ENCODE assay signal across 8 mouse cellular contexts in the genomic region with DNA sequence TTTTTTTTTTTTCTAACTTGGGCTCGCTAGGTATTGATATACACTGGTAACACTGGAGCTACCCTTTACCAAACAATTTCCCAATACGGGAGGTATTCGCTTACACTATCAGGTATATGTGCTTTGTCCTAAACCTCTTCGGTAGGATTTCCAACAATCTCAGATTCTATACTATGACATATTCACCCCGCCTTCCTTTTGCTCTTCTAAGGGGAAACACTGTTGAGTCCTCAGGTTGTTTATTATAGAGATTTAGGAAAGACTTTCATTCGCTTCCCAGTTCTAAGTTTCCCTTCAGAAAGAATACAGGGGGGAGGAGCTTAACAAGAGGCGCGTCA. TPM values are rescaled to one million over a fixed set of nuclear protein-coding genes. Genes with fewer than 3 reads are reported as not detected.
DNase-seq lines count a peak whose midpoint lies in the region; ATAC-seq and TF ChIP-seq lines count a peak whose summit lies in the region.

No protein-coding gene starts in this region.

- H3K4me3 ChIP-seq in cerebellum, adult 2 months (replicated peaks; ENCODE audit: insufficient read depth, low read depth, low read length) = peak overlapping the region; percentile 69
- peak overlapping the region; percentile 92 for H3K4me3 ChIP-seq in C2C12 (ENCODE audit: insufficient read depth, poor library complexity, severe bottlenecking)
- H3K4me3 ChIP-seq in forebrain, embryonic 15.5 days = peak overlapping the region; percentile 81
- peak overlapping the region; percentile 97 for H3K4me3 ChIP-seq in liver, embryonic 16.5 days (ENCODE audit: low read depth, low read length)

- ATAC-seq in forebrain, embryonic 15.5 days (replicated peaks) = no peak
- ATAC-seq in liver, embryonic 16.5 days (ENCODE audit: low read depth) = no peak

- peak overlapping the region; percentile 73 for H3K9ac ChIP-seq in forebrain, embryonic 15.5 days (replicated peaks)
- H3K9ac ChIP-seq in liver, embryonic 16.5 days (ENCODE audit: low read depth, low read length) = peak overlapping the region; percentile 88

- WGBS in cerebellum, adult 2 months = 23% methylated on average over 8 of the region's 8 CpGs
- WGBS in forebrain, embryonic 15.5 days = 25% methylated on average over 8 of the region's 8 CpGs
- 12% methylated on average over 8 of the region's 8 CpGs for WGBS in liver, embryonic 16.5 days (ENCODE audit: insufficient replicate concordance)

- H3K79me2 ChIP-seq in C2C12 (ENCODE audit: control insufficient read depth, insufficient read depth) = peaks cover 61% of the 10 kb centered on the region

- TF ChIP-seq CTCF in cerebellum, adult 2 months (IDR thresholded peaks at IDR 0.05; ENCODE audit: borderline replicate concordance, insufficient read depth, low read depth, low read length) = no peak
- TF ChIP-seq CTCF in C2C12 (IDR thresholded peaks at IDR 0.05; ENCODE audit: control insufficient read depth, insufficient read depth, insufficient read length) = no peak

- no peaks in the 10 kb centered on the region for H3K36me3 ChIP-seq in C2C12 (ENCODE audit: control insufficient read depth, insufficient read depth)
- no peaks in the 10 kb centered on the region for H3K36me3 ChIP-seq in forebrain, embryonic 15.5 days
- no peaks in the 10 kb centered on the region for H3K36me3 ChIP-seq in liver, embryonic 16.5 days (ENCODE audit: control insufficient read depth, insufficient read depth)

- H3ac ChIP-seq in C2C12 (ENCODE audit: control insufficient read depth, insufficient read length, low read depth) = peak overlapping the region; percentile 88

- no peaks in the 10 kb centered on the region for H3K27me3 ChIP-seq in cerebellum, adult 2 months (ENCODE audit: control insufficient read depth, insufficient read depth, low read length)
- no peaks in the 10 kb centered on the region for H3K27me3 ChIP-seq in C2C12 (ENCODE audit: control insufficient read depth, insufficient read depth, insufficient read length)
- H3K27me3 ChIP-seq in forebrain, embryonic 15.5 days = peaks cover 4% of the 10 kb centered on the region; the same call in 1 of the 2 replicates
- no peaks in the 10 kb centered on the region for H3K27me3 ChIP-seq in liver, embryonic 16.5 days (ENCODE audit: control insufficient read depth, insufficient read depth, low read depth, low read length)

- TF ChIP-seq POLR2A in cerebellum, adult 2 months (IDR thresholded peaks at IDR 0.05; ENCODE audit: borderline replicate concordance, insufficient read depth, low read length) = no peak

- no peaks in the 10 kb centered on the region for H3K9me3 ChIP-seq in forebrain, embryonic 15.5 days
- no peaks in the 10 kb centered on the region for H3K9me3 ChIP-seq in liver, embryonic 16.5 days (replicated peaks; ENCODE audit: control insufficient read depth, low read length)

- H3K4me1 ChIP-seq in cerebellum, adult 2 months (ENCODE audit: control insufficient read depth, insufficient read depth, low read length) = no peaks in the 10 kb centered on the region
- peaks cover 9% of the 10 kb centered on the region for H3K4me1 ChIP-seq in forebrain, embryonic 15.5 days
- peaks cover 3% of the 10 kb centered on the region for H3K4me1 ChIP-seq in liver, embryonic 16.5 days (ENCODE audit: control insufficient read depth, low read depth, low read length)

- peaks cover 53% of the 10 kb centered on the region for H3K79me3 ChIP-seq in C2C12 (ENCODE audit: low read depth)

- no peak for DNase-seq in cerebellum, adult 2 months
- no peak for DNase-seq in cerebellum, adult 9-11 months
- no peak for DNase-seq in right cerebral cortex, postnatal 25 days
- DNase-seq in layer of hippocampus, postnatal 25 days (ENCODE audit: extremely low spot score in 1 of 2, low spot score in 1 of 2) = no peak
- DNase-seq in adrenal gland, adult (ENCODE audit: inconsistent age in 2 of 2, low spot score in 1 of 2) = no peak

- H3K27ac ChIP-seq in cerebellum, adult 2 months (ENCODE audit: insufficient read depth, low read length) = no peak overlapping the region
- H3K27ac ChIP-seq in forebrain, embryonic 15.5 days (replicated peaks) = peak overlapping the region; percentile 92; the same call in 1 of the 2 replicates
- peak overlapping the region; percentile 90 for H3K27ac ChIP-seq in liver, embryonic 16.5 days (ENCODE audit: low read length)

- H3K4me2 ChIP-seq in forebrain, embryonic 15.5 days (replicated peaks) = peak overlapping the region; percentile 66
- H3K4me2 ChIP-seq in liver, embryonic 16.5 days (ENCODE audit: low read depth, low read length) = peak overlapping the region; percentile 89

TF ChIP-seq in C2C12, 6 proteins besides CTCF, POLR2A, EP300 and RAD21:
- TF ChIP-seq MYOG (IDR thresholded peaks at IDR 0.05; ENCODE audit: control insufficient read depth, extremely low read depth, insufficient read length) (no peak), FOSL1 (IDR thresholded peaks at IDR 0.05; ENCODE audit: insufficient read depth, low read length, poor library complexity, severe bottlenecking) (no peak), USF1 (IDR thresholded peaks at IDR 0.05; ENCODE audit: low read depth) (no peak), MYOD1 (IDR thresholded peaks at IDR 0.05; ENCODE audit: control insufficient read depth, insufficient read length, low read depth) (no peak), CEBPB (IDR thresholded peaks at IDR 0.05; ENCODE audit: low read depth) (no peak), MAX (IDR thresholded peaks at IDR 0.05) (no peak)

RNA-seq across cellular contexts. Expression of gene Fam208b, which starts 1.2 kb away (rescaled TPM):
- 12.4 and 14.9 TPM in 2 replicates for polyA plus RNA-seq in cerebellum, adult 2 months (2012; rRNA removed)
- polyA plus RNA-seq in C2C12 (2012; fragmentation: generic; extraction: Trizol) = 3.7 TPM
- polyA plus RNA-seq in forebrain, embryonic 15.5 days (2015; fragmentation: Nextera tagmentation; extraction: Ambion mirVana) = 18.9 and 21.3 TPM in 2 replicates
- polyA plus RNA-seq in liver, embryonic 16.5 days (2015; fragmentation: Nextera tagmentation; extraction: Ambion mirVana) = 2.9 and 3.2 TPM in 2 replicates
- total RNA-seq in layer of hippocampus, postnatal 25 days (2021) = 10 to 100 TPM; 22.3 to 29.4 TPM

RNA-seq across cellular contexts. Expression of gene Asb13, which starts 24.1 kb away (rescaled TPM):
- 52.8 and 53.1 TPM in 2 replicates for polyA plus RNA-seq in cerebellum, adult 2 months (2012; rRNA removed)
- polyA plus RNA-seq in C2C12 (2012; fragmentation: generic; extraction: Trizol) = 1.8 TPM
- 13.1 and 17.6 TPM in 2 replicates for polyA plus RNA-seq in forebrain, embryonic 15.5 days (2015; fragmentation: Nextera tagmentation; extraction: Ambion mirVana)
- polyA plus RNA-seq in liver, embryonic 16.5 days (2015; fragmentation: Nextera tagmentation; extraction: Ambion mirVana) = 3.8 and 5.3 TPM in 2 replicates
- total RNA-seq in layer of hippocampus, postnatal 25 days (2021) = 10 to 100 TPM; 28.0 to 34.8 TPM
